ENCODE assay signal across 8 mouse cellular contexts in genomic region chr1:138617279-138618011, GRCm38 (mm10). TPM values are rescaled to one million over a fixed set of nuclear protein-coding genes. Genes with fewer than 3 reads are reported as not detected.
DNase-seq lines count a peak whose midpoint lies in the region; ATAC-seq and TF ChIP-seq lines count a peak whose summit lies in the region.

No protein-coding gene starts in this region.

- H3K4me2 ChIP-seq in lung, postnatal 0 days (replicated peaks; ENCODE audit: low read depth, low read length), result peak overlapping the region; percentile 60
- peak overlapping the region; percentile 80 for H3K4me2 ChIP-seq in embryonic facial prominence, embryonic 13.5 days
- peak overlapping the region; percentile 85 for H3K4me2 ChIP-seq in hindbrain, postnatal 0 days (ENCODE audit: low read depth, low read length)
- H3K4me2 ChIP-seq in midbrain, embryonic 14.5 days (ENCODE audit: low read length), result peak overlapping the region; percentile 84

- H3K4me1 ChIP-seq in lung, postnatal 0 days (ENCODE audit: insufficient read depth, low read depth, low read length), result no peaks in the 10 kb centered on the region
- H3K4me1 ChIP-seq in embryonic facial prominence, embryonic 13.5 days, result peaks cover 17% of the 10 kb centered on the region
- H3K4me1 ChIP-seq in hindbrain, postnatal 0 days (ENCODE audit: insufficient read depth, low read length), result no peaks in the 10 kb centered on the region
- H3K4me1 ChIP-seq in midbrain, embryonic 14.5 days (ENCODE audit: control insufficient read depth, insufficient read depth, low read length), result 0 out of 2 replicates have a peak, but pooled peaks cover 4% of the 10 kb centered on the region

- peak overlapping the region; percentile 94 for H3K4me3 ChIP-seq in lung, postnatal 0 days (ENCODE audit: low read depth, low read length)
- peak overlapping the region; percentile 92 for H3K4me3 ChIP-seq in embryonic facial prominence, embryonic 13.5 days
- peak overlapping the region; percentile 90 for H3K4me3 ChIP-seq in hindbrain, postnatal 0 days (ENCODE audit: low read length)
- H3K4me3 ChIP-seq in midbrain, embryonic 14.5 days (replicated peaks; ENCODE audit: low read depth, low read length), result peak overlapping the region; percentile 94

- peak overlapping the region; percentile 98 for H3K27ac ChIP-seq in lung, postnatal 0 days (ENCODE audit: low read length)
- H3K27ac ChIP-seq in embryonic facial prominence, embryonic 13.5 days, result peak overlapping the region; percentile 55
- no peak overlapping the region; the same call in 1 of the 2 replicates for H3K27ac ChIP-seq in hindbrain, postnatal 0 days
- H3K27ac ChIP-seq in midbrain, embryonic 14.5 days (replicated peaks; ENCODE audit: low read depth, low read length), result peak overlapping the region; percentile 28

- H3K27me3 ChIP-seq in lung, postnatal 0 days (replicated peaks; ENCODE audit: insufficient read depth, low read length), result no peaks in the 10 kb centered on the region
- H3K27me3 ChIP-seq in embryonic facial prominence, embryonic 13.5 days, result no peaks in the 10 kb centered on the region
- no peaks in the 10 kb centered on the region for H3K27me3 ChIP-seq in hindbrain, postnatal 0 days (ENCODE audit: insufficient read depth, low read length)
- no peaks in the 10 kb centered on the region for H3K27me3 ChIP-seq in midbrain, embryonic 14.5 days (ENCODE audit: control insufficient read depth, insufficient read depth, low read length)

- H3K9me3 ChIP-seq in lung, postnatal 0 days (ENCODE audit: low read length), result no peaks in the 10 kb centered on the region
- H3K9me3 ChIP-seq in embryonic facial prominence, embryonic 13.5 days, result no peaks in the 10 kb centered on the region
- H3K9me3 ChIP-seq in hindbrain, postnatal 0 days (ENCODE audit: low read length), result no peaks in the 10 kb centered on the region
- no peaks in the 10 kb centered on the region for H3K9me3 ChIP-seq in midbrain, embryonic 14.5 days (ENCODE audit: control insufficient read depth, low read length)

- peak overlapping the region; percentile 32 for H3K9ac ChIP-seq in lung, postnatal 0 days (replicated peaks; ENCODE audit: low read depth)
- peak overlapping the region; percentile 61 for H3K9ac ChIP-seq in embryonic facial prominence, embryonic 13.5 days
- 0 out of 2 replicates have a peak overlapping the region, but pooled peaks have one; percentile 5 for H3K9ac ChIP-seq in hindbrain, postnatal 0 days (replicated peaks; ENCODE audit: low read length)
- H3K9ac ChIP-seq in midbrain, embryonic 14.5 days (replicated peaks; ENCODE audit: low read length), result peak overlapping the region; percentile 32; the same call in 1 of the 2 replicates

- no peaks in the 10 kb centered on the region for H3K36me3 ChIP-seq in lung, postnatal 0 days (ENCODE audit: insufficient read depth, low read length)
- no peaks in the 10 kb centered on the region for H3K36me3 ChIP-seq in embryonic facial prominence, embryonic 13.5 days
- no peaks in the 10 kb centered on the region for H3K36me3 ChIP-seq in hindbrain, postnatal 0 days (ENCODE audit: insufficient read depth, low read length)
- no peaks in the 10 kb centered on the region for H3K36me3 ChIP-seq in midbrain, embryonic 14.5 days (ENCODE audit: control insufficient read depth, insufficient read depth, low read length)

- DNase-seq in lung, postnatal 0 days (ENCODE audit: low spot score), result peak; percentile 38
- DNase-seq in lung, postnatal 10 days, result no peak
- no peak for DNase-seq in hindbrain, postnatal 0 days (ENCODE audit: low spot score)
- DNase-seq in midbrain, embryonic 14.5 days, result peak; percentile 37
- no peak for DNase-seq in spleen, adult 12 weeks (ENCODE audit: low spot score)
- no peak for DNase-seq in natural killer cell, adult 2 months (ENCODE audit: low spot score in 2 of 2)
- DNase-seq in spleen, postnatal 4 days (ENCODE audit: low spot score in 2 of 2), result no peak

- no peak for ATAC-seq in lung, postnatal 0 days
- ATAC-seq in embryonic facial prominence, embryonic 13.5 days (ENCODE audit: insufficient number of reproducible peaks, insufficient read depth, low FRiP score, low TSS enrichment, low read depth), result no peak
- no peak for ATAC-seq in hindbrain, postnatal 0 days
- no peak for ATAC-seq in midbrain, embryonic 14.5 days (ENCODE audit: low FRiP score, low TSS enrichment)

- 10% methylated on average over 17 of the region's 17 CpGs for WGBS in lung, postnatal 0 days
- WGBS in embryonic facial prominence, embryonic 13.5 days, result 11% methylated on average over 17 of the region's 17 CpGs
- WGBS in hindbrain, postnatal 0 days, result 18% methylated on average over 17 of the region's 17 CpGs
- 20% methylated on average over 17 of the region's 17 CpGs for WGBS in midbrain, embryonic 14.5 days

- TF ChIP-seq CTCF in lung, postnatal 0 days (IDR thresholded peaks at IDR 0.05), result no peak
- TF ChIP-seq CTCF in hindbrain, postnatal 0 days (IDR thresholded peaks at IDR 0.05; ENCODE audit: low read depth), result no peak

- TF ChIP-seq EP300 in lung, postnatal 0 days (IDR thresholded peaks at IDR 0.05), result no peak

RNA-seq across cellular contexts. Expression of gene Nek7, which starts 2.5 kb away (rescaled TPM):
- 41.6 and 43.9 TPM in 2 replicates for polyA plus RNA-seq in lung, postnatal 0 days (2015; fragmentation: Nextera tagmentation; extraction: Ambion mirVana)
- polyA plus RNA-seq in embryonic facial prominence, embryonic 13.5 days (2015; fragmentation: Nextera tagmentation; extraction: Ambion mirVana), result 31.1 and 34.9 TPM in 2 replicates
- total RNA-seq in hindbrain, postnatal 0 days (2014; rRNA removed), result 8.2 and 8.8 TPM in 2 replicates
- polyA plus RNA-seq in hindbrain, postnatal 0 days (2015; fragmentation: Nextera tagmentation; extraction: Ambion mirVana), result 16.3 and 16.5 TPM in 2 replicates
- 13.1 and 24.3 TPM in 2 replicates for polyA plus RNA-seq in midbrain, embryonic 14.5 days (2014; fragmentation: Nextera tagmentation; extraction: Ambion mirVana)

Comparison
In these comparisons a context has a peak if more than half of its experiments do, and no peak if none do; other contexts are left out.
1. DNase-seq: peak in lung, postnatal 0 days (single experiment) and midbrain, embryonic 14.5 days (single experiment); none in lung, postnatal 10 days (single experiment), hindbrain, postnatal 0 days (single experiment), spleen, adult 12 weeks (single experiment), natural killer cell, adult 2 months (0 of 2) and spleen, postnatal 4 days (0 of 2).
2. H3K9ac ChIP-seq: peak in every context shown above with its lines; median percentile 61 in embryonic facial prominence, embryonic 13.5 days; 32 in lung, postnatal 0 days; 32 in midbrain, embryonic 14.5 days; 5 in hindbrain, postnatal 0 days.
3. Peak in every context shown above with its lines, with median percentiles within 50 percentile points of each other: H3K4me2 ChIP-seq and H3K4me3 ChIP-seq.